Mouse (Mus musculus) spleen, adult 2 months (tissue): ENCODE measurements around the gene Mapk6. TPM values are rescaled to one million over a fixed set of nuclear protein-coding genes. Genes with fewer than 3 reads are reported as not detected.

Experiments
- DNase-seq, 2 experiments: peaks; one replicate each; pipeline versions ENCODE4 v3.0.0 to v3.0.0-alpha.2; 2012 to 2021; ENCODE audit warnings: low spot score in 2 of 2, low read depth in 1 of 2
- H3K27ac ChIP-seq: fragments of 200-500 bp; 2 replicates; pipeline ENCODE4 v1.5.1; 2012; ENCODE audit warnings: low read length, inconsistent platforms; ENCODE audit not compliant: insufficient read depth
- H3K27me3 ChIP-seq: fragments of 200-500 bp; 2 replicates; pipeline ENCODE4 v1.6.1; 2012; ENCODE audit warnings: mild to moderate bottlenecking, moderate library complexity, low read length, inconsistent platforms; ENCODE audit not compliant: control insufficient read depth, insufficient read depth
- H3K36me3 ChIP-seq: fragments of 200-500 bp; 2 replicates; pipeline ENCODE4 v1.6.1; 2012; ENCODE audit warnings: mild to moderate bottlenecking, low read length, inconsistent platforms; ENCODE audit not compliant: control insufficient read depth, insufficient read depth
- H3K4me1 ChIP-seq: fragments of 200-500 bp; 2 replicates; pipeline ENCODE4 v1.6.1; 2011; ENCODE audit warnings: inconsistent platforms; ENCODE audit not compliant: control insufficient read depth, insufficient read depth, insufficient read length
- H3K4me3 ChIP-seq: fragments of 200-500 bp; 2 replicates; pipeline ENCODE4 v1.5.1; 2011; ENCODE audit warnings: mild to moderate bottlenecking, inconsistent platforms; ENCODE audit not compliant: insufficient read depth, insufficient read length; ENCODE audit errors: extremely low read depth
- CTCF ChIP-seq: fragments of 200-500 bp; IDR thresholded peaks from 2 replicates; pipeline ENCODE4 v1.5.1; 2011; ENCODE audit warnings: mild to moderate bottlenecking, inconsistent platforms; ENCODE audit not compliant: insufficient read depth, insufficient read length, insufficient replicate concordance; ENCODE audit errors: extremely low read depth
- POLR2A ChIP-seq: fragments of 200-500 bp; IDR thresholded peaks from 2 replicates; pipeline ENCODE4 v1.6.1; 2011; ENCODE audit warnings: low read depth, low read length, inconsistent platforms
- WGBS: fragments of 180-500 bp; shearing (Covaris S2); methylation state at CpG from one replicate; pipeline ENCODE4 v1.1.7; 2018; 5-methylcytosine and 5-hydroxymethylcytosine counted together
- polyA plus RNA-seq: library from polyadenylated mRNA; depleted of rRNA; stranded (reverse); fragments of >200 nt; gene quantifications from 2 replicates; pipeline ENCODE4 v1.2.3, GENCODE M21; 2012; rRNA removed

Gene Mapk6
- polyA plus RNA-seq, 1 experiment: 11.4 TPM

DNA sequence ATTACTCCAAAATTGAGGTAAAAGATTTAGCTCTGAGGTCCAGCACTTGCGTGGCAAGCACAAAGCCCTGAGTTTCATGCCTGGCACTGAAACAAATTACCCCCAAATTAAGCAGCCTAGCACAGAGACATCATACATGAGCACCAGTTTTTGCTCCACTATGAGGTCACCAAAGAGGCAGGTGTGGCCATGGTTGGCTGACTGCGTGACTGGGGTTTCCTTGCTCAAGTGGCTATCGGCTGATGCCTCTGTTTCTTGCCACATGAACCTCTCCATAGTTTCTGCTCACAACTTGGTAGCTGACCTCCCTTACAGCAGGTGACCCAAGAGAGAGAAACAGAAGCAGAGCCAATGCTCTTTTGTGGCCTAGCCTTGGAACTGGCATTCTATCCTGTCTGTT is 81.8 kb downstream of the Mapk6 start:
- Histone ChIP-seq H3K4me3 (no peak overlapping the region), H3K36me3 (no peaks in the 10 kb centered on the region), H3K4me1 (no peaks in the 10 kb centered on the region), H3K27ac (no peak overlapping the region), H3K27me3 (no peaks in the 10 kb centered on the region)
- TF ChIP-seq POLR2A: no peak
- TF ChIP-seq CTCF: no peak
- WGBS: 65% methylated on average over 3 of the region's 3 CpGs
- DNase-seq: no peak

DNA sequence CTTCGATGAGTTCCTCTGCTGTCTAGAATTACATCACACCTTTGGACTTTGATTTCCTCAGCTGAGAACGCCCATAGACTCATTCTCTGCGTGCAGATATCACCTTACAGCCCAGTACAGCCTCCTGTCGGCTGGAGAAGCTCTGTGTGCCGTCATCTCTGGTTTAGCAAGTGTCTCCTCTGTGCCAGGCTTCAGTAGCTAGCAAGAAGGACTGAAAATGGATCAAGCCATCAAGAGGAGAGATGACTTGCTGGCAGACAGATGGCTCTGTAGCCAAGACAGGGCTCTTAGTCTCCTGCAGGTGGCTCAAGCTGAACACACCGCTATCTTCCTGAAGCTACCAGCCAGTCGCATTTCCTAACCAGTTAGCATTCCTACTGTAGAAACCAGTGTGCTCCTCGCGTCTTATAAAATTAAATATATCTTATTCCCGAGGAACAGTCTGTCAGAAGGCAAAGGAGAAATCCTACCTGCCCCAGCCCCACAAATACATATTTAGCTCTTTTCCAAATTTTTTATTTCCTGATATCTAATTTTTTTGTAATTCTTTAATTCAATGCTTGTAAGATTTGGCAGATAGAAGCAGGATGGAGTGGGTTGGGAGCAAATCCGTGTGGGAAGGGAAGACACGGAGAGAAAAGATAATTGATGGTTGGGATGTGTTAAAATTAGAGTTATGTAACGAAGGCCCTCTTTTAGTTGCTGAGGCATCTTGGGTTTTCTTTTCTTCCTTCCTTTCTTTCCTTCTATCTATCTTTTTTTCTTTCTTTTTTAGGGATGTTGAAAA is 87.5 kb downstream of the Mapk6 start:
- 87% methylated on average over 13 of the region's 13 CpGs for WGBS
- no peaks in the 10 kb centered on the region for H3K36me3 ChIP-seq
- H3K4me3 ChIP-seq: no peak overlapping the region
- H3K27ac ChIP-seq: no peak overlapping the region
- DNase-seq: no peak
- no peaks in the 10 kb centered on the region for H3K4me1 ChIP-seq
- H3K27me3 ChIP-seq: no peaks in the 10 kb centered on the region
- no peak for TF ChIP-seq POLR2A
- TF ChIP-seq CTCF: no peak

DNA sequence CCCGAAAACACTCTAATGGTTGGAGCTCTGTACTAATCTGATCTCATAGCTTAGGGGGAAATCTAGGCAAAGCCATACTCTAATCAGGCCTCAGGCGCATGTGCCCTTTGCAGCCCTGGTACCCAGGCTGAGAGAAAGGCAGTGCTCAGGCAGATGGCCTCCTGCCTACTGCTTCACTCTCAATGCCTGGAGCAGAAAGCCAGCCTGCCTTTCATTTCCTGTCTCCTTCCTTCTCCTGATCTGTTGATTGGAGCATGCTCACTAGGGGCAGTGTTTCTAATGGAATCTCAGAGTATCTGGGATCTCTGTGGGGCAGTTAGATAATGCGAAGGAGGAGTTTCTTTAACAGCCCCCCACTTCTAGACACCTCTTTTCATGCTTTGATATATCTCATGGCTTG is 90.4 kb downstream of the Mapk6 start:
- WGBS: 89% methylated on average over 3 of the region's 3 CpGs
- Histone ChIP-seq H3K4me3 (no peak overlapping the region), H3K4me1 (no peaks in the 10 kb centered on the region), H3K27me3 (no peaks in the 10 kb centered on the region), H3K36me3 (no peaks in the 10 kb centered on the region), H3K27ac (no peak overlapping the region)
- TF ChIP-seq CTCF (no peak), POLR2A (no peak)
- no peak for DNase-seq

Other genes with a start within 250 kb of the Mapk6 start
- gene Myo5c, start 178.0 kb downstream of the Mapk6 start, polyA plus RNA-seq: 0.62 and 0.81 TPM in 2 replicates
- 3.4 and 3.5 TPM in 2 replicates for gene Gnb5, start 103.7 kb downstream of the Mapk6 start, polyA plus RNA-seq
- gene Bcl2l10, start 62.2 kb downstream of the Mapk6 start, polyA plus RNA-seq: not detected in 2 replicates
- gene Leo1, start 31.5 kb upstream of the Mapk6 start, polyA plus RNA-seq: 2.0 and 2.1 TPM in 2 replicates
- gene Tmod3, start 149.7 kb upstream of the Mapk6 start, polyA plus RNA-seq: 24.0 and 28.4 TPM in 2 replicates
- 0.19 and 0.32 TPM in 2 replicates for gene Tmod2, start 201.3 kb upstream of the Mapk6 start, polyA plus RNA-seq
- gene Lysmd2, start 215.7 kb upstream of the Mapk6 start, polyA plus RNA-seq: 6.6 and 12.1 TPM in 2 replicates